Mouse (Mus musculus) layer of hippocampus, adult 18-20 months (tissue): ENCODE measurements around the gene Apol10b. TPM values are rescaled to one million over a fixed set of nuclear protein-coding genes. Genes with fewer than 3 reads are reported as not detected.
"Not testable (repeated sequence)": the region's sequence is repeated elsewhere in the genome, so short reads cannot be mapped to it uniquely, and the experiment has no call there.

Experiments used
- DNase-seq, 2 experiments: peaks; one replicate each; pipeline ENCODE4 v3.0.0; 2022; ENCODE audit warnings: low spot score in 2 of 2
- long read RNA-seq: library from polyadenylated mRNA; stranded (forward); transcript quantifications from one replicate; pipeline ENCODE4 v2.0.0, GENCODE M21; 2021
- total RNA-seq, 2 experiments: library from RNA; stranded (reverse); gene quantifications; 2 replicates each; pipeline ENCODE4 v1.2.3; 2021

The Apol10b gene
- under 1 TPM in 1 of 2 experiments, not detected in 1; 0.18 TPM for total RNA-seq
- long read RNA-seq = 0 reads

- no peak for DNase-seq
Observed at GRCm38 (mm10) chr15:77595961-77596360, at the start of gene Apol10b. Gene Apol10b (minus strand): TSS chr15:77596125.

DNA sequence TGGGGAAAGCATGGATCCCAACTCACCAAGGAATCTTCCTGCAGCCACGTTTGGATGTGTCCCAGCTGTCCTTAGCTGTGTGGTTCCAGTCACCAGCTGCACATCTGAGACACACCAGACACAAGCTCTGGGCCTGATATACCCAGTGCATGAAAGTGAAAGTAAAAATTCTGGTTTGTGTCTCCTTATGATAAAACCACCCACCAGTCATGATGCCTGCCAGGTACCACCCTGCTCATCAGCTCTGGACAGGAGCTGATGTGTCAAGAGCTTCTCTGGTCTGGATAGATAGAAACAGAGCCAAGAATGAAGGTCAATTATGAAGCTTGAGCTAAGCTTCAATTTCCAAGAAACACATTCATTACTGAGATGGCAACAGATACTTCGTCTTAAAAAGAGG, 47.3 kb upstream of the Apol10b start, which contains the start of gene Apol11b:
Gene Apol11b, minus strand, starts transcription at position 111 of the 400 bp plus-strand sequence.
- not testable (repeated sequence) for DNase-seq

GRCm38 (mm10) chr15:77629822-77630221, 33.9 kb upstream of the Apol10b start:
- DNase-seq = not testable (repeated sequence)

GRCm38 (mm10) chr15:77628647-77629046, 32.7 kb upstream of the Apol10b start:
- DNase-seq = not testable (repeated sequence)

DNA sequence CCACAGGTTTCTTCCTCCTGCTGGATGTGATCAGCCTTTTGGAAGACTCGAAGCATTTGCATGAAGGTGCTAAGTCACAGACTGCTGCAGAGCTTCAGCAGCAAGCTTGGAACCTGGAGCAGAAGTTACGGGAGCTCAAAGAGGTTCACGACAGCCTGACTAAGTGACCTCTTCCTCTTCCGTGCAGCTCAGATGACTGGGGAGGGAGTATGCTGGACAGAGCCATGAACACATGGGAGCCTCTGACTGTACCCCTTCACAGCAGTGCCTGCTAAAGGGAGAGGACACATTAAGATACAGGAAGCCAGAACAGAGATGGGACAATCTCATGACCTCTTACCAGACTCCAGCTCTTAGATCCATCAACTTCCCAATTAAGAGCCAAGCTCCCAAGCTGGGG, 30.5 kb upstream of the Apol10b start:
- not testable (repeated sequence) for DNase-seq

DNA sequence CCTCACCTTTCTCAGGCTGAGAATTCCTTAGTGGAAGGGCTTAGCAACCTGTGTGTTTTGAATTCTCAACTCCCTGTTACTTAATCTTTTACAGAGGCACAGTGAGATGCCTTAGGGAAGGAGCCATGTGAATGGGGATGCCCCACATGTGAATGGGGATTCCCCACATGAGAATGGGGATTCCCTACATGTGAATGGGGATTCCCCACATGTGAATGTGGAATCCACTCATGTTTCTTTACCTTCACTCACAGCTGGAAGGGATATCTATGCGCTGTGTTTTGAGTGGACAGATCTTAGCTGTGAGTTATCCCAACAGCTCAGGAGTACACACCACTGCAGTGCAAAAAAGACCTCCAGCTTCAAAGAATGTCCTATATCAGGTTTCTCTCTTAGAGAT, 28.8 kb upstream of the Apol10b start:
- no peak for DNase-seq

DNA sequence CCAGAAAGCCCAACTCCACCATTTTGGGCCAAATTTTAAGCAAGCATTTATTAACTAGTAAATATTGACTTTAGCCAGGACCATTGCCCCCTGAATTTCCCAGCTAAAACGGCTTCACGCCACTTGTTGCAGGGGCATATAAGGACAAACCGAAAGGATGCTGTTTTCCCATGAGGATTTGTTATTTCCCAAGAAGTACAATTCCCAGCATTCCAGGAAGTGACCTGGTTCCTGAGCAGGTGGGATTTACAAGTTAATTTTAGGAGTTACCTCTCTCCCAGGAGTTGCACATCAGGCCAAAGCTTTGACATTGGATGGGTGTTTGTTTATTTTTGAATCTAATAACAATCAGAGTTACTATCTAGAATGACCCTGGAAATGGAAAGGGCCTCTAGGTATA, 10.1 kb upstream of the Apol10b start:
- DNase-seq = no peak

GRCm38 (mm10) chr15:77598958-77599357, 3.0 kb upstream of the Apol10b start, which contains the start of gene Gm36245:
Gene Gm36245 (plus strand): TSS chr15:77599258.
- DNase-seq = no peak

- no peak for DNase-seq
Observed at GRCm38 (mm10) chr15:77598429-77598828, 2.5 kb upstream of the Apol10b start.

GRCm38 (mm10) chr15:77593557-77593956, 2.4 kb downstream of the Apol10b start:
- no peak for DNase-seq

DNA sequence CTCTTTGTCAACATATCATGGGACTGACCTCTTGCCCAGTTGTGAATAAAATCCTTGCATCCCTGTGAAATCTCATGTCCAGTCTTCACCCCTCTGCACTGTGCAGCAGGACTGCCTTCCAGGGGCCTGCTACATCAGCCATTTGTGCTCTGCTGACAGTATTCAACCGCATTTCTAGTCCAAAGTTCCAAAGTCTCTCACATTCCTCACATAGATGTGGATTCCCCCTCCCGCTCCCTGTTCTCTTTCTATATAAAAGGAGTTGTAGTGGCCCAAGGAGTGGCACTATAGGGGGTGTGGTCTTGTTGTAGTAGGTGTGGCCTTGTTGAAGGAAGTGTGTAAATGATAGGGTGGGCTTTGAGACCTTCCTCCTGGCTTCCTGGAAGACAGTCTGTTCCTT, 5.0 kb downstream of the Apol10b start:
- DNase-seq = no peak

DNA sequence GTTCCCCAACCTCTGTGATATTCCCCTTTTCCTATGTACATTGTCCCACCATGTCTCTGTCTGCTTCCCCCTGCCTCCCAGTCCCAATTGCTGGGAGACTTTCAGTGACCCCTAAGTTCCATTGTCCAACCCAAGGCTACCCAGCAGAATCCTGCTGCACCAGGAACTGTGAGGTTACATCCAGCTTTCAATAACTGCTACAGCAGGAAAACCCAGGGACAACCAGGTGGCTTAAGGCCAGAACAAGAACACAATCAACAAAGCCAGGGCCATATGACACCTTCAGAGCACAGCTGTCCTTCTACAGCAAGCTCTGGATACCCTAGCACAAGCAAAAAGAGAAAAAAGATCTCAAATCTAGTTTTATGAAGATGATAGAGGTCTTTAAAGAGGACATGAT, 6.9 kb downstream of the Apol10b start:
- DNase-seq = no peak

- no peak for DNase-seq
Observed at GRCm38 (mm10) chr15:77587026-77587425, 8.9 kb downstream of the Apol10b start.

DNA sequence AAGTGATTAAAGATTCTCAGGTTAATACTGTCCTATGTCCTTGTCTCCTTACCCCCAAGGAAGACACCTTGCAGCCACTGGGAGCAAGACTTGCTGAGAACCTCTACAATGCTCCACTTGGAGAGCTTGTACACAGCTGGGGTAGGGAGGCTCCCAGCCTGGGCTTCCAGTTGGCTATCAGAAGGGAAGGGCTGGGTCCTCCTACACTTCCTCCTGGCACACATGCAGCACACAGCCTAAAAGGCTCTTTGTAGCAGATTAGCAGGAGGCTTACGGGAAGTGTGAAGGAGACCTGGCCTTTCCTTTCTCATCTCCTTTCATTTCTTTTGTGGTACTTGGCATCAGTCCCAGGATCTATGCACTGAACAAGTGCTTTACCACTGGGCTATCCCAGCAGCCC, 14.2 kb downstream of the Apol10b start:
- peak; percentile 13 to 30 for DNase-seq

- no peak for DNase-seq
Observed at GRCm38 (mm10) chr15:77579311-77579710, 16.6 kb downstream of the Apol10b start.

DNA sequence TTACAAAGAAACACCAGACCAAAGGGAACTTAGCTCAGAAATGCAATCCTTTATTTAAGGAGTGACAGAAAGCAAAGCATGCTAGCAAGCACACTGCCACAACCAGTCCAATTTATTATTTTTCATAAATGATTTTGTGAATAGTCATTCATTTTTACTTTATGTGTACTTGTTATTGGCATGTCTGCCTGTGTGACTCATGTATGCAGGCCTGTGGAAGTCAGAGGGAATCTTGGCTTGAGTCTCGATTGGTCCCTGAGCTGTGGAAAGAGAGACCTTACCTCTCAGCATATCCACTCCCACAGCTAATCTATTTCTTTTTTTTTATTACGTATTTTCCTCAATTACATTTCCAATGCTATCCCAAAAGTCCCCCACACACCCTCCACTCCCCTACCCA, 17.1 kb downstream of the Apol10b start:
- DNase-seq = no peak

- no peak for DNase-seq
Observed at GRCm38 (mm10) chr15:77563219-77563618, 32.7 kb downstream of the Apol10b start.

DNA sequence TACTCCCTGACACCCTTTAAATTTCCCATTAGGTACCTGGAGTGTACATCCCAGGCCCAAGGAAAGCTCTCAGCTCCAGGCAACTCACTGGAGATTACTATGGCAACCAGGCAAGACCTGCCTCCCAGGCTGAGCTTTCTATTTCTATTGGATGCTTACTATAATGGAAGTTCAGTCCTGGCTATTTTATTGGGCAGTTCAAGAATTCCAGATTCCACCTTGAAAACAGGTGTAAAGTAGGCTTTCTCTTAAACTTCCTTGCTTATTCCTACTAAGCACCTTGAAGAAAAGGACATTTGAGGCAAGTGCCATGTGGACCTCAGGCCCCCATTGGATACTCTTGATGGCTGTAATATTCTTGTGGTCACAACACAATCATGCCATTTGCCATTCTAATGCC, 34.1 kb downstream of the Apol10b start, which contains the start of gene 1700025B11Rik:
Gene 1700025B11Rik, minus strand, starts transcription at position 101 of the 400 bp plus-strand sequence.
- DNase-seq = no peak

DNA sequence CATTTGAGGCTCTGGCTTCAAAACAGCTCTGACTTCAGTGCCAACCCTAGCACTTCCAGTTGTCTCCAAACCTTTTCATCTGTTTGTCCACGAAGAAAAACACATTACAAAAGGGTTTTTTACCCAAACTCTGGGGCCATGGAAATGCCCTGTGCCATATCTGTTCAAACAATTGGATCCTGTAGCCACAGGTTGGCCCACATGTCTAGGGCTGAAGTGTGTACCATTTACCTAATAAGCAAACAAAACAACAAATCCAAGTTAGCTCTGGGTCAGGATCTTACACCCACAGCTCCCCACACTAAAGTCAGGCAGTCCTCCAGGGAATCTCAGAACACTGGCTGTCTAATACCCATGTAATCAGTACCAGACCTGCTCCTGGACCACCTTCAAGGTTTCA, 56.7 kb downstream of the Apol10b start:
- not testable (repeated sequence) for DNase-seq
